Comparison of ENCODE assay signal across 8 mouse cellular contexts in the genomic region with DNA sequence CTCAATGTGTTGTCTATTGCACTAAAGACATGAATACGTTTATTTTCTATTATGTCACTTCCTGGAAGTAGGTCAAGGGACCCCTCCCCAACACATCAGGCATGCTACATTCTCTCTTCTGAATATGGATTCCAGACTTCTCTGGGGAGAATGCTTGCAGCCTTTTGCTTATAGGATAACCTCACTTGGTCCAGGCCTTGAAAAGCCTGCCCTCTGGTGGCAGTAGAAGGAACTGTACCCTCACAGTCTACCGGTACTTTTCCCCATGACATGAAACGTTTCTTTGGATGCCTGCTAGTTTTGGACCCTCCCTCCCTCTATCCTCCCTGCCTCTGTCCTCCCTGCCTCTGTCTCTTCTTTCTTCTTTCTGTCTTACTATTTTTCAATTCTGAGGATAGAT. TPM values are rescaled to one million over a fixed set of nuclear protein-coding genes. Genes with fewer than 3 reads are reported as not detected.
DNase-seq lines count a peak whose midpoint lies in the region; ATAC-seq lines count a peak whose summit lies in the region.

No protein-coding gene starts in this region.

- H3K9ac ChIP-seq in heart, embryonic 12.5 days, result no peak overlapping the region
- no peak overlapping the region for H3K9ac ChIP-seq in midbrain, embryonic 13.5 days (replicated peaks)

- H3K4me1 ChIP-seq in heart, embryonic 12.5 days (replicated peaks), result no peaks in the 10 kb centered on the region
- H3K4me1 ChIP-seq in midbrain, embryonic 13.5 days (replicated peaks), result no peaks in the 10 kb centered on the region

- H3K27ac ChIP-seq in heart, embryonic 12.5 days (ENCODE audit: poor library complexity, severe bottlenecking), result no peak overlapping the region
- H3K27ac ChIP-seq in midbrain, embryonic 13.5 days, result no peak overlapping the region

- peaks cover 6% of the 10 kb centered on the region for H3K9me3 ChIP-seq in heart, embryonic 12.5 days (replicated peaks)
- H3K9me3 ChIP-seq in midbrain, embryonic 13.5 days, result peaks cover 9% of the 10 kb centered on the region

- peak; percentile 56 to 85 for DNase-seq in heart, adult 18-20 months
- peak; percentile 80 for DNase-seq in adrenal gland, postnatal 10 days
- DNase-seq in embryo, embryonic 9.5 days (ENCODE audit: extremely low spot score), result peak; percentile 59
- peak; percentile 50 for DNase-seq in hindlimb bud, embryonic 11.5 days (ENCODE audit: extremely low spot score, low read depth, low spot score)
- peak; percentile 36 for DNase-seq in left cerebral cortex, adult 11 months (ENCODE audit: low spot score)
- peak; percentile 84 for DNase-seq in splenic B cell, adult 2 months (ENCODE audit: low read depth, low spot score)

- peaks cover 5% of the 10 kb centered on the region; the same call in 1 of the 2 replicates for H3K27me3 ChIP-seq in heart, embryonic 12.5 days (replicated peaks)
- H3K27me3 ChIP-seq in midbrain, embryonic 13.5 days, result no peaks in the 10 kb centered on the region
- no peaks in the 10 kb centered on the region for H3K27me3 ChIP-seq in splenic B cell, adult 2 months (ENCODE audit: control insufficient read depth, insufficient read depth, low read length, poor library complexity, severe bottlenecking)

- no peak overlapping the region for H3K4me3 ChIP-seq in heart, embryonic 12.5 days
- H3K4me3 ChIP-seq in midbrain, embryonic 13.5 days (replicated peaks), result no peak overlapping the region

- H3K4me2 ChIP-seq in heart, embryonic 12.5 days, result no peak overlapping the region
- H3K4me2 ChIP-seq in midbrain, embryonic 13.5 days (replicated peaks), result no peak overlapping the region

- WGBS in heart, embryonic 12.5 days, result under 1% methylated on average over 3 of the region's 3 CpGs
- WGBS in midbrain, embryonic 13.5 days, result 5% methylated on average over 3 of the region's 3 CpGs

- ATAC-seq in heart, embryonic 12.5 days (ENCODE audit: insufficient number of reproducible peaks, low FRiP score), result no peak
- peak; percentile 55; the same call in 1 of the 2 replicates for ATAC-seq in midbrain, embryonic 13.5 days

- H3K36me3 ChIP-seq in heart, embryonic 12.5 days, result no peaks in the 10 kb centered on the region
- H3K36me3 ChIP-seq in midbrain, embryonic 13.5 days, result no peaks in the 10 kb centered on the region
- no peaks in the 10 kb centered on the region for H3K36me3 ChIP-seq in splenic B cell, adult 2 months (ENCODE audit: control insufficient read depth, insufficient read depth, low read length, poor library complexity, severe bottlenecking)

RNA-seq across cellular contexts. Expression of gene Wfdc2, which starts 31.0 kb away (rescaled TPM):
- total RNA-seq in heart, adult 18-20 months (2021), result 10 to 100 TPM in 1 of 2 experiments, 1 to 10 TPM in 1; 1.0 to 11.8 TPM
- 3.1 and 3.3 TPM in 2 replicates for polyA plus RNA-seq in heart, embryonic 12.5 days (2016; fragmentation: Nextera tagmentation; extraction: Ambion mirVana)
- 1 to 10 TPM; 1.9 to 2.9 TPM for total RNA-seq in adrenal gland, postnatal 10 days (2021)
- 5.7 and 6.8 TPM in 2 replicates for polyA plus RNA-seq in midbrain, embryonic 13.5 days (2015; fragmentation: Nextera tagmentation; extraction: Ambion mirVana)

RNA-seq across cellular contexts. Expression of gene Pigt, which starts 33.8 kb away (rescaled TPM):
- total RNA-seq in heart, adult 18-20 months (2021), result 10 to 100 TPM; 28.7 to 32.6 TPM
- polyA plus RNA-seq in heart, embryonic 12.5 days (2016; fragmentation: Nextera tagmentation; extraction: Ambion mirVana), result 53.4 and 54.3 TPM in 2 replicates
- total RNA-seq in adrenal gland, postnatal 10 days (2021), result 10 to 100 TPM; 87.4 to 93.0 TPM
- 64.2 and 67.8 TPM in 2 replicates for polyA plus RNA-seq in midbrain, embryonic 13.5 days (2015; fragmentation: Nextera tagmentation; extraction: Ambion mirVana)

RNA-seq across cellular contexts. Expression of gene Spint3, which starts 42.1 kb away (rescaled TPM):
- not detected for total RNA-seq in heart, adult 18-20 months (2021)
- polyA plus RNA-seq in heart, embryonic 12.5 days (2016; fragmentation: Nextera tagmentation; extraction: Ambion mirVana), result not detected in 2 replicates
- total RNA-seq in adrenal gland, postnatal 10 days (2021), result not detected
- not detected in 2 replicates for polyA plus RNA-seq in midbrain, embryonic 13.5 days (2015; fragmentation: Nextera tagmentation; extraction: Ambion mirVana)

RNA-seq across cellular contexts. Expression of gene Dbndd2, which starts 45.3 kb away (rescaled TPM):
- total RNA-seq in heart, adult 18-20 months (2021), result 10 to 100 TPM in 1 of 2 experiments, 1 to 10 TPM in 1; 9.4 to 10.7 TPM
- polyA plus RNA-seq in heart, embryonic 12.5 days (2016; fragmentation: Nextera tagmentation; extraction: Ambion mirVana), result 7.3 and 11.3 TPM in 2 replicates
- 10 to 100 TPM; 13.1 to 20.5 TPM for total RNA-seq in adrenal gland, postnatal 10 days (2021)
- polyA plus RNA-seq in midbrain, embryonic 13.5 days (2015; fragmentation: Nextera tagmentation; extraction: Ambion mirVana), result 8.7 and 8.8 TPM in 2 replicates

RNA-seq across cellular contexts. Expression of gene Wfdc6a, which starts 54.1 kb away (rescaled TPM):
- total RNA-seq in heart, adult 18-20 months (2021), result not detected
- polyA plus RNA-seq in heart, embryonic 12.5 days (2016; fragmentation: Nextera tagmentation; extraction: Ambion mirVana), result 0.29 and 0.32 TPM in 2 replicates
- total RNA-seq in adrenal gland, postnatal 10 days (2021), result 1 to 10 TPM in 1 of 2 experiments, under 1 TPM in 1; 0.51 to 1.0 TPM
- polyA plus RNA-seq in midbrain, embryonic 13.5 days (2015; fragmentation: Nextera tagmentation; extraction: Ambion mirVana), result not detected in 2 replicates
